Mouse (Mus musculus): ENCODE results near the gene Tsga10.

Tsga10 gene

DNA sequence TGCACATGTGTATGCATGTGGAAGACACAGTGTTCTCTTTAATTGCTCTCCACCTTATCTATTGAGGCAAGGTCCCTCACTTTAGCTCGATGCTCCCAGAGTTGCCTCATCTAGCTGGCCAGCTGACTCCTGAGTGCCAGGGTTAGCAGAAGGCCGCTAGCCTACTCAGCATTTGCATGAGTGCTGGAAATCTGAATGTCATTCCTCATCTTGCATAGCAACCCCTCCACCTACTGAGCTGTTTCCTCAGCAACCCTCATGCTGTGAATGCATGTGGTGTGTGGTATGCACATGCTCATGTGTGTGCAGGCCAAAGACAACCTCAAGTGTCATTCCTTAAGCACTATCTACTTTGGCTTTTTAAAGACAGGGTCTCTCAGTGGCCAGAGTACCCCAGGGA lies 15.5 kb downstream of the Tsga10 start:
- DNase-seq, result no peak

DNA sequence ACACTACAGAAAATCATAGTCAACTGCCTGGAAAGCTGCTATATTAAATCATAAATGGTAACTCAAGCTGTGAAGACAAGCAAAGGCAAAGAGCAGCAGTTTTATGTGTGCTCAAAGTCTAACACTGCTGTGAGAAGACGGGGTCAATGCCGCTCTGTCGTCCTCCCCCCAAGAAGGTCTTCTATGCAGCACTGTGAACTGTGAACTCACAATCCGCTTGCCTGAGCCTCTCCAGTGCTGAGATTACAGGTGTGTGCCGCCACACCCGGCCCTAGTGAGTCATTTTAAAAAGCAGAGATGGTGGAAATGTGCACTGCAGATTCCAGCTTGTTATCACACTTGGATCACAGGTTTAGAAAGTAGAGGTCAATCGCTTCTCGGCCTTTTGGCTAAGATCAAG lies 19.4 kb downstream of the Tsga10 start:
- no peak for DNase-seq

DNA sequence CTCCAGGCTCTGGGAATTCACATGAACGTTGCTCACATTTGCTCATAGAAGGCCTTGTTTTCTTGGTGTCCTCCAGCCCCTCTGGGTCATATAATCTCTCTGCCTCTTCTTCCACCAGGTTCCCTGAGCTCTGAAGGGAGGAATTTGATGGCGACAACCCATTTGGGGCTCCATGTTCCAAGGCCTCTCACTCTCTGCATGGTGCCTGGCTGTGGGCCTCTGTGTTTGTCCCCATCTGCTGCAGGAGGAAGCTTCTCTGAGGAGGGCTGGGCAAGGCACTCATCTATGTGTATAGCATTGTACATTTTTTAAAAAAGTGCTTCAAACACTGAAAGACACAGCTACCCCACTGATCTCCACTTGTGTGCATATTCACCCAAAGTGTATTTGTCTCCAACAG lies 34.5 kb downstream of the Tsga10 start:
- peak; percentile 87 for DNase-seq

DNA sequence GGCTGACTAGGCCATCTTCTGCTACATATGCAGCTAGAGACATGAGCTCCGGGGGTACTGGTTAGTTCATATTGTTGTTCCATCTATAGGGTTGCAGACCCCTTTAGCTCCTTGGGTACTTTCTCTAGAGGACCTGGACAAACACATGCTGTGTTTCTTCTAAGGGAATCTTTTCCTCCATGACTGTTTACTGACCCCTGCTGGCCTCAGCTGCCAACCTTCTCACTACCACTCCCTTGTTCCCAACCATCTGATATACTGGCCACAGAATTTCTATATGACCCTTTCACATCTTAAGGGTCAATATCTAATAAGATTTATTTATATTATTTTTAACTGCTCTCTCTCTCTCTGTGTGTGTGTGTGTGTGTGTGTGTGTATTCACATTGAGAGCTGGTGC lies 63.9 kb downstream of the Tsga10 start:
- peak; percentile 6 for DNase-seq

DNA sequence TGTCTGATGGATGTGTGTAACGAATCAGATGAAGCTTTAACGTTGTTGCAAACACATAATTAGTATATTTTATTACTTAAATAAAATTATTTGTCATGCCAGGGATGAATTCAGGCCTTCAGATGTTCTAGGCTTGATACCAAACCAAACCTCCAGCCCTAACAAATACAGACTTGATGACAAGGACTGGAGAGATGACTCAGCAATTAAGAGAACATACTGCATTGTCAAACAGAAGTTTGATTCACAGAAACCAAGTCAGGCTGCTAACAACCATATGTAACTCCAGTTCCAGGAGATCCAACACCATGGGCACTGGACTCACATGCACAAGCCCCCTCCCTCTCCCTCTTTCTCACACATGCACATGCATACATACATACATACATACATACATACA lies 65.9 kb downstream of the Tsga10 start:
- no peak for DNase-seq

DNA sequence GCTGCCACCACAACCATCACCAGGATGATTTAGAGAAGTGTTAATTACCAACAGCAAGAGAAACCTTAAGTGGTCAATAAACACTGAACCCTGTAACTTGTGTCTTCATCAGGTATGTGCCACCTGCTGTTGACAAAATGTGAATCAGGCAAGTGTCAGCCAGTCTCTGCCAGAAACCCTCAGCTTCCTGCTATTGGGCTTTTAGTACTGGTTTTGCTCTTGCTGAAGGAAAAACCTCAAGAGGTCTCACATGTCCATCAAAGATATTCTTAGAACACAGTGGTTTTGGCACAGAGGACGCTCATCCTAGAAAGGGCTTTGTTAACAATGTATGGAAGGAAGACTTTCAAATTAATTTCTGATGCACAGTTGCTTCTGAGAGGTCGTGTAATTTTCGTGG lies 66.7 kb downstream of the Tsga10 start:
- DNase-seq, result no peak

DNA sequence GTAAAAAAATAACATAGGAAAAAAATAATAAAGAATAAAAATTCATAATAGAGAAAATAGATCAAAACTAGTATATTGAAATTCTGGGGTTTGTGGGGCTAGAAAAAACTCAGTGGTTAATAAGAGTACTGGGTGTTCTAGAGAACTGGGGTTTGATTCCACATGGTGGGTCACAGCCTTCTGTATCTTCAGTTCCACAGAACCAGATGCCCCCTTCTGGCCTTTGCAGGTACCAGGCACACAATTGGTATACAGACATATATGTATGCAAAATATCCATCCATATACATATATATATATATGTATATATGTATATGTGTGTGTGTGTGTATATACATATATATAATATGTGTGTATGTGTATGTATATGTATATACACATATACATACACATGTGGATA lies 106.8 kb downstream of the Tsga10 start:
- DNase-seq, result no peak

DNA sequence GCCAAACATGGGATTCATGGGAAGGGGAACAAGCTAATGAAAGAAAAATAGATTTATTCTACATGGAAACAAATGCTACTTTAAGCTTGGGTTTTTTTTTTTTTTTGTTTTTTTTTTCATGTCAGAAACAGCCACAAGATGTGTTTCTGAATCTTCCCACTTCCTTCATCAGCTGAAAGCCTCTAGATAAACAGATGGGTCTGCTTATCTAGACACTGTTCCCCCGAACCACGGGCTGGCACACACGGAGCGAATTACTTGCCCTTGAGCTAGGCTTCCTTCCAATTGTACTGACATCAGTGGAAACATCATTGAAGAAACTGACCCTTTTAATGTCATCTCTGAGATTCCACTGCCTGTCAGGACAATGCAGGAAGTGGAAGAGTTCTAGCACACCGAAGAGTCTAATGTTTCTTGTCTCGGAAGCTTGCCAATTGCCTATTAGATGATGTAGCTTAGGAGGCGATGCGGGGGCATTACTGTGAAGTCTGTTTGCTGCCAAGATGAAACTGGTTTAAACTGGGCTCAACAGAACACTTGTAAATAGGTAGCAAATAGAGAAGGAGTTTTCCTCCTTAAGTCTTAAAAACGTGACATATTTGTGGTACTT lies 121.5 kb downstream of the Tsga10 start:
- no peak for DNase-seq

DNA sequence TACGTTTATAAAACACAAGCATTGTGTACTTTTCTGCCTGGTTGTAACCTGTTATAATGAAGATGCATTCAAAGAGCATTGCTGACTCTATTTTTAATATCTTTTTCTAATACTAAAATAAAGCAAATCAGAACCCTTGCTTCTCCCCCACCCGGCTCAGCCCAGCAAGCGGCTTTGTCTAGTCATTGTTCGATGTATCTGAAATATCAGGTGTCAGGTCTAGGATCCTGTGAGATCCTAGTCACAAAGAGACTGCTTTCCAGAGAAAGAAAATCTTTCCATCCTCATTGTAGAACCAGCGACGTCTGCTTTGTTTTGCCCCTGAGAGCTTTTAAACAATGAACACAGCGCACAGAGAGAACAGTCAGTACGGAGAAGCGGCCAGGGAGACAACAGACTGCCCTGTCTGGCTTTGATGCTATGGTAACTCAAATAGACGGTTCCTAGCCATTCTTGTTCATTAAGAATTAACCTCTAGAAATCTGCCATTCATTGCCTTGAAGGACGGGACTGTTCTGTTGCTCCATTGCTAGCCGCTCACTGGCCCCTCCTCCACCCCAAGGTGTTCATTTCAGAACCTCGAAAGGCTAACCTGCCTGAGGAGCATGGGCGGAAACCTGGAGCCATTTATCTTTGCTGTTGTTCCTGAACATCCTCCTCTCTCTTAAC lies 123.5 kb downstream of the Tsga10 start:
- DNase-seq, result no peak

GRCm38 (mm10) chr1:37742126-37742525 lies 124.1 kb downstream of the Tsga10 start:
- DNase-seq, result no peak

GRCm38 (mm10) chr1:37740161-37740802 lies 125.9 kb downstream of the Tsga10 start:
- DNase-seq, result no peak

DNA sequence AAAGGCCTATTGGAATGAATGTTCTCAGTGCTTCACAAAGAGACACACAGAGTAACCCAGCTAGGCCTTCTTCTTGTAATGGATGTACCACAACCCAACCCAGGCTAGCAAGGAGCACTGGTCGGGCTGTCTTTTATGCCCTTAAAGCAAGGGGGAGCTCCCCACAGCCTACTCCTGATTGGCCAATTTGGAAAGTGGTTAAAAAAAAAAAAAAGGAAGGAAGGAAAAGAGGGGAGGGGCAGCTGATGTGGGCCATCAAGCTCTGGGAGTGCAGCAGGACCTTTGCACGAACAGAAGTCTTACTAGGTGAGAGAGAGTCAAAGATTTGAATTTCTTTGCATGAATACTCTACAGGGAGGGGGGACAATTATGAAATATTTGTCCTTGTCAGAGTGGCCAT lies 127.3 kb downstream of the Tsga10 start:
- DNase-seq, result no peak

GRCm38 (mm10) chr1:37737045-37737444 lies 129.2 kb downstream of the Tsga10 start:
- no peak for DNase-seq

DNA sequence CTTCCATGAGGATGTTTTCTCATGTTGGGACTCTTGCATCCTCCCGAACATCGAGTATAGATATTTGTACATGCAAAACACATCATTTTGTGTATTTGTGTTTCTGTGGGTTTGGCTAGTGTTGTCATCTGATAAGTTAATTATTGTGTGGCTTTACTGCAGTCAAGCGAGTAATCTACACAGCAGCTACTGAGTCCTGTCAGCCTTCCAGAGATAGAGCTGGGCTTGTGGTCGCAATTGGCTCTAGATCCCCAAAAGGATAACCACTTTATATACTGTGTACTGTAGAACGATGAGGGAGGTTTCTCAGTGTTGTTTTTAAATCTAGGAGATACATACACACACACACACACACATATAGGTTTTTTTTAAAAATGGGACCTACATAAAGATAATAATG lies 130.3 kb downstream of the Tsga10 start:
- no peak for DNase-seq

DNA sequence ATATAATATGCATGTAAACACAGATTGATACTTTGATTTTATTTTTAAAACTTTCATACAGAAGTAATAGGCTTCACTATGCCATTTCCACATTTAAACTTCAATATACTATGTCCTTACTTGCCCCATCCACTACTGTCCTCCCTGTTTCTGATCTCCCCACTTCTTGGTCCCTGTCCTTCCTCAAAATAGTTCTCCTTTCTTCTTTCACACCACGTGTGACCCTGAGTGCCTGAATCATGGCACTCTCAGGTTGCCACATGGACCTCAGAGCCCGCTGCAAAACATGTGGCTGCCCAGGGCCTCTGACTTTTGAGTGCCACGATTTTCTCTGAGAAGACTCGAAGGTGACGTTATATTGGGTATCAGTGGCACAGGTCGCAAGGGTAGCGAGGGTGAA lies 131.4 kb downstream of the Tsga10 start:
- DNase-seq, result no peak

DNA sequence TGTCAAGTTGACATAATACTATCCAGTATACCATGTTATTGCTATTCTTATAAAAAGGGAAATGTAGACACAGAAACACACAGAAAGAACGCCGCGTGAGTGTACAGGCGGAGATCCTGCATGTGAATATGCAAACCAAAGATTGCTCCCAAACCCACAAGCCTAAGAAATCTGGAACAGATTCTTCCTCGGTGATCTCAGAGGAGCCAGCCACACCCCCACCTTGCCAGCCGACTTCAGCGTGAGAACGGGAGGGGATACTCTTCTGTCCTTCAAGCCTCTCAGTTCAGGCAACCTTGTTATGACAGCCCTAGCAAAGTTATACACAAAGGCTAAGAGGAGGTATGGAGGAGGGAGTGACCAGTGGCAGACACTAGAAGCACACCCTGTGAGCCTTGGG lies 136.9 kb downstream of the Tsga10 start:
- no peak for DNase-seq

DNA sequence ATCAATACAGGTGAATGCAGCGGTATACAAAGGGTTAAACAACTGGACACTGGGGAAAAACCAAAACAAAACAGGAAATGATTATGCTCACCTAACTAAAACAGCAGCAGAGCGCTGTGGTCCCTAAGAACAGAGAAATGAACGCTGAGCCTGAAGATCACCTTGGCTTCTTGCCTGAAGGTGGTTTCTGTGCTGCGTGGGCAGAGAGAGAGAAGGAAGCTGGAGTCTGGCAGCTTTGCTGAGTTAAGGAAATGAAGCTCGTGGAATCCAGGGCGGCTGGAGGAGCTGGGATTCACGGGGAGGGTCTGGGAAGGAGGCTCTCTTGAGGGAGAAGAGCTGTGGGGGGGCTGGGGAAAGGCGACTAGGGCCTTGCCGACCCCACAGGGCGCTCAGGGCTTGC lies 138.2 kb downstream of the Tsga10 start:
- no peak for DNase-seq

DNA sequence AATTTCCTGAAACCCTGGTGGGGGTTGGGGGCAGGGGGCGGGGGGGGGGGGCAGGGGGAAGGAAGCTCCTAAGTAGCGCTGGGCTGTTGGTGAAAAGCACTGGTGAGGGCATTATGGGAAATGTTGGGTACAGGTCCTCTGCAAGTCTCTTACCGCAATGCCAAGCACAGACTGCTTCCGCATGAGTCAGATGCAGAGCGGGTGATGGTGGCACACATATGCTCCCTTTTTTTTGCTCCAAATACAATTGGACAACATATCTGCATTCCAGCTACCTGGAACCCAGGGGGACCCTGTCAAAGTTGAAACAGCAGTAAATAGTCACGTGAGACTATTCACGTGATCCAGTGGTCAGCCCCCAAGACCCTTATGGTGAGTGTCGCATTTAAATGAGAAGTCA lies 139.0 kb downstream of the Tsga10 start:
- DNase-seq, result no peak

DNA sequence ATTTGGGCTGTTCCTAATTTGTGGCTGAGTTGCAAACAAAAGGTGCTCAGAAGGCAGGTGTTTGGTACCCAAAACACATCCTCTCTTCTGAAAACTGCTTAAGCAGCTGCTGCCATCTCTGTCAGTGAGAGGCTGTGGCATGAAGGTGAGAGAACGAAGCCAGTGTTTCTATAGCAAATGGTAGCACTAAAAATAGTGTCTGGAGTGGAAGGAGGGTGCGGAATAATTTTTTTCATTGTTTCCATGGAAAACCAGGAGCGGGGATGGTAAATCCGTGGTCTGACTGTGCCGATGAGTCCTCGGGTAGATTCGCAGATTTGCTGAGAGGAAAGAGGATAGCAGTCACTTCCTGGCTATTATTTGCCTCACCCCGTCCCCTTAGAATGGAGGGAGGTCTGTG lies 139.8 kb downstream of the Tsga10 start:
- no peak for DNase-seq

GRCm38 (mm10) chr1:37725880-37726279 lies 140.3 kb downstream of the Tsga10 start:
- no peak for DNase-seq

DNA sequence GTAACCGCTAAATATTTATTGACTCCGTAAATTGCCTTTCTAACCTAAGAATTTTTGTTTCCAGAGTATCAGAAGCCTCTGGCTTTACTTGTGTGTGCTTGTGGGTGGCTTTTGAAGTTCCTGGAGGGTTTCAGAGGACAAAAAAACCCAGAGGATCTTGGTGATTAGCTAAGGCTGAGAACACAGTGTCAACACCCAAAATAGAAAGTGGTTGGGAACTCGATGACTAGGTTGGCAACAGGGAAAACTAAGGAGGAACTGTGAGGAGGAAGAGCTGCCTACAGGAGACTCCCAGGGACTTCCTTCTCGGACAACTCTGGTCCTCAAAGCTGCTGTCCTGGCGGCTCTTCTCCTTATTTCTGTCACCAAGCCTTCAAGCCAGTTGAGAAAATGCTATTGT lies 145.1 kb downstream of the Tsga10 start:
- no peak for DNase-seq

DNA sequence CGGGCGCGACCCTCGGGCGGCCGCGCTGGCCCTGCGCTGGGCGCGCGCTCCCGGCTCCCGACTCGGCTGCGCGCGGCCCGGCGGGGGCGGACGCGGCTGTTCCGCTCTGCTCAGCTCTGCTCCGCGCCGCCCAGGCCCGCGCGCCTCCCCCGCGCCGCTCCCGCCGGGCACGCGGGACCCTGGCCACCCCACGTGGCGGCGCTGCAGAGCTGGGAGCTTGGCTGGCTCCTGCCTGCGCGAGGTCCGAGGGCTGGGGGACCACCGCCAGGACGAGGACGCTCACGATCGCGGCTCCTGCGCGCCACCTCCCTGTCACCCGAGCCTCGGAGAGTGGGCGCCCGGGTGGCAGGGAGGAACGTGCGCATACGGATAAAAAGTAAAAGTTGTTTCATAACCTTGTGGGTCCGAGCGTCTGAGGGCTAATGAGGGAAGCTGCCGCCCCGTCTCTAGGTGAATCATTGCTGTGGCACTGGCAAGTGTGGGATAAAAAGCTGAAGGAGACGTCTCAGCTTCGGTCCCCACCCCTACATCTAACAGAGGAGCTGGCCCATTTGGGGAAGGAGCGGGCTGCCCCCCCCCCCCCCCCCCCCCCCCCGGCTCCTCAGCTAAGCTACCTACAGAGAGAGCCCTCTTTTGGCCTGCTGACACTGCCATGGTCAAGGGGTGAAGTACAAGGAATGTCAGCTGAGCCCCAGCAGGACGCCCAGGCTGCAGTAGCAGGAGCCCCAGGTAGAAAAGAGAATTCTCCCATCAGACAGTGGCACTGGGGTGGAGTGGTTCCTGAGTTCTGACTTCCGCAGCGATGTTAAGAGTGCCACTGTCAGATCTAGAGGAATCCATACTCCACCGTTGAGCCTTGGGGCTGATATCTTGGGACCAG lies 146.2 kb downstream of the Tsga10 start, which contains the start of gene 2010300C02Rik:
2010300C02Rik (minus strand) TSS at position 325 of the 880 bp plus-strand sequence.
- peak; percentile 78 for DNase-seq

- DNase-seq, result peak; percentile 56
These were observed 147.1 kb downstream of the Tsga10 start for GRCm38 (mm10) chr1:37719030-37719723.

Measured in cerebellum, adult 9-10 months (tissue).